Mouse (Mus musculus) midbrain, embryonic 11.5 days (tissue): ENCODE measurements around the gene S100pbp. TPM values are rescaled to one million over a fixed set of nuclear protein-coding genes. Genes with fewer than 3 reads are reported as not detected.

Experiments
- ATAC-seq: fragments of 200-750 bp; cut with Nextera tagmentation; 2 replicates; pipeline ENCODE4 v1.8.0; 2017; ENCODE audit warnings: moderate TSS enrichment, moderate library complexity; ENCODE audit not compliant: low FRiP score
- DNase-seq: peaks from one replicate; pipeline ENCODE4 v3.0.0; 2015; ENCODE audit warnings: low spot score; ENCODE audit errors: missing footprints
- H3K27ac ChIP-seq: fragments of 300-500 bp; sonication (generic); 2 replicates; pipeline ENCODE4 v1.5.1; 2014; ENCODE audit warnings: low read depth, low read length
- H3K27me3 ChIP-seq: fragments of 300-500 bp; sonication (generic); 2 replicates; pipeline ENCODE4 v1.6.1; 2014; ENCODE audit warnings: mild to moderate bottlenecking, low read length, moderate library complexity, mixed read lengths; ENCODE audit not compliant: control insufficient read depth, insufficient read depth
- H3K36me3 ChIP-seq: fragments of 300-500 bp; sonication (generic); 2 replicates; pipeline ENCODE4 v1.6.1; 2014; ENCODE audit warnings: mild to moderate bottlenecking, low read length, moderate library complexity, mixed read lengths; ENCODE audit not compliant: control insufficient read depth, insufficient read depth
- H3K4me1 ChIP-seq: fragments of 300-500 bp; sonication (generic); 2 replicates; pipeline ENCODE4 v1.6.1; 2014; ENCODE audit warnings: low read length; ENCODE audit not compliant: control insufficient read depth, insufficient read depth
- H3K4me2 ChIP-seq: fragments of 300-500 bp; sonication (generic); 2 replicates; pipeline ENCODE4 v1.6.1; 2014; ENCODE audit warnings: mild to moderate bottlenecking, moderate library complexity
- H3K4me3 ChIP-seq: fragments of 300-500 bp; sonication (generic); 2 replicates; pipeline ENCODE4 v1.5.1; 2014; ENCODE audit warnings: low read depth, low read length
- H3K9ac ChIP-seq: fragments of 300-500 bp; sonication (generic); 2 replicates; pipeline ENCODE4 v1.6.1; 2014; ENCODE audit warnings: low read length
- H3K9me3 ChIP-seq: fragments of 300-500 bp; sonication (generic); 2 replicates; pipeline ENCODE4 v1.6.1; 2016; ENCODE audit warnings: low read length; ENCODE audit not compliant: control insufficient read depth
- WGBS: fragments of 180-500 bp; shearing (Covaris S2); extraction: QIAGEN DNeasy Blood & Tissue Kit; methylation state at CpG from one replicate; pipeline ENCODE4 v1.1.7; 2014; 5-methylcytosine and 5-hydroxymethylcytosine counted together
- polyA plus RNA-seq: library from polyadenylated mRNA; unstranded; fragments of >200 nt; fragmentation: Nextera tagmentation; extraction: Ambion mirVana; gene quantifications from 2 replicates; pipeline ENCODE4 v1.2.1, GENCODE M21; 2014

Gene S100pbp
- polyA plus RNA-seq, 1 experiment from 2014 or later: 20.0 TPM

DNA sequence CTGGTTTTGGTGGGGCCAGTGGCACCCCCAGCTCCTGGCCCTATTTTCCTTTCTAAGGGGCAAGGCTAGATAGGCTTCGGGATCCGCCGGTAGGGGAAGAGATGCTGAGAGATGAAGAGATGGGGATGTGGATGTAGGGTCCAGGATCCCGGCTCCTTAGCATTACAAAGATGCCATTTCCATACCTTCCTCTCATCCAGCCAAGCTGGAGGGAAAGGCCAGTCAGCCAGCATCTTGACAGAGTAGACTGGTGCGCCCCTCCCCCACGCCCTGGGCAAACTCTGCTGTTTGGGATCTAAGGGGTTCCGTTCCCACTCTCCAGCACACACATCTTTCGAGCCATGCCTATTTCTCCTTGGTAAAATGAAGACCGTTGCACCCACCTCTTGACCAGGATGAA, 83.5 kb downstream of the S100pbp start:
- WGBS: 19% methylated on average over 9 of the region's 9 CpGs
- no peak overlapping the region for H3K4me3 ChIP-seq
- no peak for ATAC-seq
- DNase-seq: peak; percentile 84
- no peak overlapping the region for H3K4me2 ChIP-seq
- no peaks in the 10 kb centered on the region for H3K9me3 ChIP-seq
- no peak overlapping the region for H3K27ac ChIP-seq
- peaks cover 15% of the 10 kb centered on the region for H3K27me3 ChIP-seq
- H3K36me3 ChIP-seq: no peaks in the 10 kb centered on the region
- H3K4me1 ChIP-seq: peaks cover 4% of the 10 kb centered on the region; the same call in 1 of the 2 replicates
- H3K9ac ChIP-seq: no peak overlapping the region

GRCm38 (mm10) chr4:129105356-129105755, 84.2 kb downstream of the S100pbp start, which contains the start of gene Tmem54:
Gene Tmem54 (plus strand): TSS chr4:129105548.
- H3K4me2 ChIP-seq: peak within 1 kb of the TSS; percentile 42
- peaks cover 15% of the 10 kb centered on the region for H3K27me3 ChIP-seq
- WGBS: 1% methylated on average over 40 of the region's 40 CpGs
- ATAC-seq (no peak), DNase-seq (peak; percentile 83)
- H3K36me3 ChIP-seq: no peaks in the 10 kb centered on the region
- H3K9ac ChIP-seq: no peak within 1 kb of the TSS; the same call in 1 of the 2 replicates
- H3K27ac ChIP-seq: no peak within 1 kb of the TSS
- H3K4me3 ChIP-seq: peak within 1 kb of the TSS; percentile 20
- peaks cover 4% of the 10 kb centered on the region; the same call in 1 of the 2 replicates for H3K4me1 ChIP-seq
- no peaks in the 10 kb centered on the region for H3K9me3 ChIP-seq

DNA sequence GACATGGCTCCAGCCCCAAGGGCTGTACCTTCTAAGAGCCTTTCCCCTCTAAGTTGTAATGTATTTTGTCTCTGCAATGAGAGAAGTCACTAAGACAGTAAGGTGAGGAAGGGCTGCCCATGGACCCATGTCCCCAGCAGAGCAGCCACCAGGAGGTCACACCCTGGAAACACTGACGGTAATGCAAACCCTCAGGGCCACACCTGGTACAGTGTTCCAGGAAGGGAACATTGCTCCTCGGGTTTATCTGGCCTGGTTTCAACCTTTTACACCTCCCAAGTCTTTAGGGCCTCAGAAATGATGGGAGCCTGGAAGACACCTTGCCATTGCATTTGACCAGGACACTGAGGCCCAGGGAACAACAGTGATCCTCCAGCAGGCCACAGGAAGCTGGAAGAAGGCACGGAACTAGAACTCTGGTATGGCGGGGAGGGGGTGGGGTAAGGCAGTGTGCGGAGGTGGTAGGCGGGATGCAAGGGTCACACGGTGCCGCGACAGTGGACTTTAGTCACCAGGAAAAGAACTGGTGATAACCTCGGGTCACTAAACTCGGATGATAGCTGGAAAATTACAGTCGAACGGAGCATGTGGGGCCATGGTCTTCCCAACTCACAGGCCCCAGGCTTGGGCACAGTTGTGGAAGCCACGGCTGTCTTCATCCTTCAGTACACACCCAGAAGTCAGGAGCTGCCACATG, 87.2 kb downstream of the S100pbp start:
- Histone ChIP-seq H3K36me3 (no peaks in the 10 kb centered on the region), H3K9ac (no peak overlapping the region), H3K4me1 (peaks cover 4% of the 10 kb centered on the region; the same call in 1 of the 2 replicates), H3K27me3 (peaks cover 15% of the 10 kb centered on the region), H3K27ac (no peak overlapping the region), H3K4me2 (no peak overlapping the region), H3K9me3 (no peaks in the 10 kb centered on the region), H3K4me3 (no peak overlapping the region)
- DNase-seq (peak; percentile 41), ATAC-seq (no peak)
- 80% methylated on average over 14 of the region's 14 CpGs for WGBS

Other genes with a start within 250 kb of the S100pbp start
- 11.5 and 14.4 TPM in 2 replicates for gene Azin2, start 227.3 kb downstream of the S100pbp start, polyA plus RNA-seq
- 131 and 141 TPM in 2 replicates for gene Ak2, start 197.8 kb downstream of the S100pbp start, polyA plus RNA-seq
- 8.7 and 9.3 TPM in 2 replicates for gene Rnf19b, start 131.5 kb downstream of the S100pbp start, polyA plus RNA-seq
- 0.20 and 0.43 TPM in 2 replicates for gene Tmem54, start 84.2 kb downstream of the S100pbp start, polyA plus RNA-seq
- gene Hpca, start 67.7 kb downstream of the S100pbp start, polyA plus RNA-seq: 2.0 and 2.3 TPM in 2 replicates
- gene Fndc5, start 52.7 kb downstream of the S100pbp start, polyA plus RNA-seq: 0.95 and 1.5 TPM in 2 replicates
- gene Yars, start within 50 bp of the S100pbp start, polyA plus RNA-seq: 105 and 106 TPM in 2 replicates
- 3.3 and 3.7 TPM in 2 replicates for gene C77080, start 71.7 kb upstream of the S100pbp start, polyA plus RNA-seq
- gene Sync, start 97.9 kb upstream of the S100pbp start, polyA plus RNA-seq: 0.51 and 0.53 TPM in 2 replicates
- gene Rbbp4, start 145.6 kb upstream of the S100pbp start, polyA plus RNA-seq: 561 and 604 TPM in 2 replicates
- gene Zbtb8os, start 146.0 kb upstream of the S100pbp start, polyA plus RNA-seq: 42.7 and 45.0 TPM in 2 replicates
- gene Zbtb8a, start 188.4 kb upstream of the S100pbp start, polyA plus RNA-seq: 6.7 and 8.3 TPM in 2 replicates